Mouse (Mus musculus) heart, embryonic 14.5 days (tissue): Measurements from ENCODE around the gene Erbb2. TPM values are rescaled to one million over a fixed set of nuclear protein-coding genes. Genes with fewer than 3 reads are reported as not detected.

Experiments used
- ATAC-seq: fragments of 200-750 bp; cut with Nextera tagmentation; 2 replicates; pipeline ENCODE4 v1.8.0; 2017; ENCODE audit warnings: low read depth, moderate TSS enrichment; ENCODE audit not compliant: insufficient number of reproducible peaks, insufficient read depth, low FRiP score
- H3K27ac ChIP-seq, 2 experiments: fragments of 200-500 bp in 1 of 2; fragments of 300-500 bp in 1 of 2; sonication (generic) in 1 of 2; replicated peaks in 1 of 2; 2 replicates each; pipeline ENCODE4 v1.5.1; 2012 to 2014; ENCODE audit warnings: low read depth in 2 of 2, low read length in 2 of 2, control low read depth in 1 of 2, mild to moderate bottlenecking in 1 of 2, mixed read lengths in 1 of 2; ENCODE audit not compliant: control insufficient read depth in 1 of 2, insufficient read depth in 1 of 2
- H3K27me3 ChIP-seq: fragments of 300-500 bp; sonication (generic); 2 replicates; pipeline ENCODE4 v1.6.1; 2014; ENCODE audit warnings: mild to moderate bottlenecking, low read length, control low read depth; ENCODE audit not compliant: control insufficient read depth, insufficient read depth
- H3K36me3 ChIP-seq: fragments of 300-500 bp; sonication (generic); 2 replicates; pipeline ENCODE4 v1.6.1; 2014; ENCODE audit warnings: mild to moderate bottlenecking, control low read depth, low read length, mixed read lengths; ENCODE audit not compliant: control insufficient read depth, insufficient read depth
- H3K4me1 ChIP-seq, 2 experiments: fragments of 200-500 bp in 1 of 2; fragments of 300-500 bp in 1 of 2; sonication (generic) in 1 of 2; 2 replicates each; pipeline ENCODE4 v1.6.1; 2012 to 2014; ENCODE audit warnings: low read length in 2 of 2, control low read depth in 1 of 2, mixed read lengths in 1 of 2; ENCODE audit not compliant: control insufficient read depth in 2 of 2, insufficient read depth in 2 of 2
- H3K4me2 ChIP-seq: fragments of 300-500 bp; sonication (generic); 2 replicates; pipeline ENCODE4 v1.6.1; 2014; ENCODE audit warnings: mild to moderate bottlenecking, low read length
- H3K4me3 ChIP-seq, 2 experiments: fragments of 200-500 bp in 1 of 2; fragments of 300-500 bp in 1 of 2; sonication (generic) in 1 of 2; 2 replicates each; pipeline ENCODE4 v1.5.1; 2012 to 2014; ENCODE audit warnings: low read length in 2 of 2, mild to moderate bottlenecking in 2 of 2, control low read depth in 1 of 2, low read depth in 1 of 2, moderate library complexity in 1 of 2; ENCODE audit not compliant: control insufficient read depth in 1 of 2, insufficient read depth in 1 of 2
- H3K9ac ChIP-seq: fragments of 300-500 bp; sonication (generic); 2 replicates; pipeline ENCODE4 v1.6.1; 2014; ENCODE audit warnings: mild to moderate bottlenecking, low read length
- H3K9me3 ChIP-seq: fragments of 300-500 bp; sonication (generic); 2 replicates; pipeline ENCODE4 v1.6.1; 2016; ENCODE audit warnings: low read length, control low read depth; ENCODE audit not compliant: control insufficient read depth
- WGBS: fragments of 180-500 bp; shearing (Covaris S2); extraction: QIAGEN DNeasy Blood & Tissue Kit; methylation state at CpG from one replicate; pipeline ENCODE4 v1.1.7; 2014; 5-methylcytosine and 5-hydroxymethylcytosine counted together
- polyA plus RNA-seq: library from polyadenylated mRNA; unstranded; fragments of >200 nt; fragmentation: Nextera tagmentation; extraction: Ambion mirVana; gene quantifications from 2 replicates; pipeline ENCODE4 v1.2.1, GENCODE M21; 2014

Erbb2 gene
- polyA plus RNA-seq, 1 experiment from 2014 or later = 55.1 TPM

GRCm38 (mm10) chr11:98477011-98477701 is 64.9 kb downstream of the Erbb2 start:
- Histone ChIP-seq H3K4me2 (no peak overlapping the region), H3K4me1 (peaks cover 0 to 7% of the 10 kb centered on the region in 2 experiments; a peak in 2 of 4 replicates), H3K9ac (no peak overlapping the region), H3K9me3 (no peaks in the 10 kb centered on the region), H3K4me3 (no peak overlapping the region), H3K27ac (no peak overlapping the region), H3K27me3 (no peaks in the 10 kb centered on the region), H3K36me3 (no peaks in the 10 kb centered on the region)
- WGBS = 59% methylated on average over 14 of the region's 14 CpGs
- no peak for ATAC-seq

- Histone ChIP-seq H3K27ac (no peak overlapping the region), H3K4me1 (peaks cover 0 to 7% of the 10 kb centered on the region in 2 experiments; a peak in 2 of 4 replicates), H3K36me3 (no peaks in the 10 kb centered on the region), H3K4me2 (no peak overlapping the region), H3K9me3 (no peaks in the 10 kb centered on the region), H3K9ac (no peak overlapping the region), H3K4me3 (no peak overlapping the region), H3K27me3 (no peaks in the 10 kb centered on the region)
- no peak for ATAC-seq
- 59% methylated on average over 13 of the region's 13 CpGs for WGBS
Observed at GRCm38 (mm10) chr11:98479026-98479939, 67.0 kb downstream of the Erbb2 start.

DNA sequence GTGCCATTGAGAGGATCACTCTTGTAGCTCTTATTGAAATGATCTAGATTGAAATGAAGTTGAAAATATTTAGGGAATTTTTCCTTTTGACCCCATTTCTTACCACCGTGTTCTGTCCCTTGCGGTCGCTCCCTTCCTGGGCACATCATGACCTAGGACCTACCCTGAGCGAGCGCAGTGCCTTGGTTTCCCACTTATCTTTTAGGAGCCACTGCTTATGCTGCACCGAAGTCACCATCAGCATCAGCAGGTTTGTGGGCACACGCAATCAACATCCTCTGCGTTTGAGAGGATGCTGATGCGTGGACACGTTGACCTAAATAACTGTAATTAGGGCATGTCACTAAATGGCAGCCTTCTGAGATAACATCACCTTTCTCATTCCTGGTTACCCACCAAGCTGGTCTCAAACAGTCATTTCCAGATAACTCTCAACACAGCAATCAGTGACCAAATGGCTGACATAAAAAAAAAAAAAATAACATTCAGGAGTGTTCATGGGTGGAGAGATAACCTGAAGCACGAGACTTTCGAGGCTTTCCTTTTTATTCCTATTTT is 67.7 kb downstream of the Erbb2 start:
- Histone ChIP-seq H3K9me3 (no peaks in the 10 kb centered on the region), H3K36me3 (no peaks in the 10 kb centered on the region), H3K27ac (no peak overlapping the region), H3K4me1 (peaks cover 0 to 7% of the 10 kb centered on the region in 2 experiments; a peak in 2 of 4 replicates), H3K4me3 (no peak overlapping the region), H3K9ac (no peak overlapping the region), H3K27me3 (no peaks in the 10 kb centered on the region), H3K4me2 (no peak overlapping the region)
- 76% methylated on average over 12 of the region's 12 CpGs for WGBS
- no peak for ATAC-seq

GRCm38 (mm10) chr11:98481231-98481630 is 69.0 kb downstream of the Erbb2 start:
- H3K4me3 ChIP-seq = no peak overlapping the region
- 66% methylated on average over 6 of the region's 6 CpGs for WGBS
- ATAC-seq = no peak
- H3K9me3 ChIP-seq = no peaks in the 10 kb centered on the region
- H3K27me3 ChIP-seq = no peaks in the 10 kb centered on the region
- no peak overlapping the region for H3K4me2 ChIP-seq
- no peak overlapping the region for H3K9ac ChIP-seq
- no peaks in the 10 kb centered on the region for H3K36me3 ChIP-seq
- peaks cover 0 to 7% of the 10 kb centered on the region in 2 experiments; a peak in 2 of 4 replicates for H3K4me1 ChIP-seq
- no peak overlapping the region for H3K27ac ChIP-seq

DNA sequence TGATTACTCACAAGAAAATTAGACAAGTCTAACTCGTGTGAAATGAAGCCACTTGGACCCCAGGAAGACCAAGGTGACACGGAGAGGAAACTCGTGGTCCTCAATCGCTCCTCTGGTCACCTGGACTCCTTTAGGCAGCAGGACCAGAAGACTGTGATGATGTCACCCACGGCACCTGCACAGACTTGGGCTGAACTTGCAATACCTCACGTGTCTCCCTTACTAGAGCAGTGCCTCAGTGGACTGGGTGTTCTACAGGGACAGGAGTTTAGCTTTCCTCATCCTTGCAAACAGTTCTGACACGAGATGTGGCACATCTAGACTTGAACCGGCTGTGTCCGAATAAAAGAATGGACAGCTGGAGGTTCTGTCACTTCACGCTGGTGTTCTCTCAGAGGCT is 69.8 kb downstream of the Erbb2 start:
- Histone ChIP-seq H3K9ac (no peak overlapping the region), H3K36me3 (no peaks in the 10 kb centered on the region), H3K9me3 (no peaks in the 10 kb centered on the region), H3K27ac (no peak overlapping the region), H3K4me1 (peaks cover 0 to 7% of the 10 kb centered on the region in 2 experiments; a peak in 1 of 4 replicates), H3K4me3 (no peak overlapping the region), H3K27me3 (no peaks in the 10 kb centered on the region), H3K4me2 (no peak overlapping the region)
- 83% methylated on average over 10 of the region's 10 CpGs for WGBS
- no peak for ATAC-seq

- no peak overlapping the region for H3K4me3 ChIP-seq
- 88% methylated on average over 2 of the region's 2 CpGs for WGBS
- no peaks in the 10 kb centered on the region for H3K27me3 ChIP-seq
- no peak for ATAC-seq
- no peaks in the 10 kb centered on the region for H3K4me1 ChIP-seq
- no peak overlapping the region for H3K27ac ChIP-seq
- H3K9me3 ChIP-seq = no peaks in the 10 kb centered on the region
- no peaks in the 10 kb centered on the region for H3K36me3 ChIP-seq
- no peak overlapping the region for H3K4me2 ChIP-seq
- no peak overlapping the region for H3K9ac ChIP-seq
Observed at GRCm38 (mm10) chr11:98485749-98486148, 73.5 kb downstream of the Erbb2 start.
